ENCODE assay signal across 17 mouse cellular contexts in the genomic region with DNA sequence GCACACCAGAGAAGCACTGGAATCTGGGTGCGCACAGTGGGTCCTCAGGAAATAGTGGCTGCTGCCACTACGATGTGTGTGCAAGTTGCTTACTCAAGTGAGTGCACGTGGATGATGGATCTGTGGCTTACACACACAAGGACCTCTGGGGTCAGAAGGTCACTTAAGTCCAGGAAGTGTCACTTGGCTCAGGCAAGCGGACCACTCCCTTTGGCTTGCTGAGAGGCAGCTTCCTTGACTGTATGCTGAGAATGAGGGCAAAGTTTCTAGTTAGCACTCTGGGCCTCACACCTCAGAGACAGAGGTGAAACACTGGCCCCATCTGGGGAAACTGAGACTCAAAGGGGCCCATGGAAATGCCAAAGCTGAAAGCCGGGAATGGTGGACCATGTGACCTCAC.
DNase-seq lines count a peak whose midpoint lies in the region; ATAC-seq and TF ChIP-seq lines count a peak whose summit lies in the region.
"Had no signal": no experiment of that assay in that cellular context is flagged by ENCODE, and none has a peak within 500 bp of the region (broad histone marks: within the 10 kb centered on the region; RNA-seq: fewer than 3 reads in every experiment).

No protein-coding gene starts in this region.

- no peaks in the 10 kb centered on the region for H3K9me3 ChIP-seq in kidney, embryonic 16.5 days (ENCODE audit: low read length)
- H3K9me3 ChIP-seq in intestine, embryonic 15.5 days = no peaks in the 10 kb centered on the region
- H3K9me3 ChIP-seq: embryonic facial prominence, embryonic 13.5 days; forebrain, embryonic 15.5 days; hindbrain, embryonic 15.5 days; limb, embryonic 15.5 days; liver, embryonic 15.5 days had no signal

- H3K27me3 ChIP-seq in kidney, adult 2 months (replicated peaks; ENCODE audit: control insufficient read depth, insufficient read depth, low read length) = no peaks in the 10 kb centered on the region
- no peaks in the 10 kb centered on the region for H3K27me3 ChIP-seq in kidney, embryonic 16.5 days (ENCODE audit: insufficient read depth, low read length)
- H3K27me3 ChIP-seq in intestine, embryonic 15.5 days (replicated peaks) = no peaks in the 10 kb centered on the region
- H3K27me3 ChIP-seq: embryonic facial prominence, embryonic 13.5 days; forebrain, embryonic 15.5 days; heart, embryonic 13.5 days; hindbrain, embryonic 15.5 days; limb, embryonic 15.5 days; liver, embryonic 15.5 days had no signal

- no peak overlapping the region for H3K4me2 ChIP-seq in kidney, embryonic 16.5 days (replicated peaks; ENCODE audit: low read depth, low read length)
- H3K4me2 ChIP-seq in intestine, embryonic 15.5 days (replicated peaks) = no peak overlapping the region
- H3K4me2 ChIP-seq: embryonic facial prominence, embryonic 13.5 days; forebrain, embryonic 15.5 days; heart, embryonic 13.5 days; hindbrain, embryonic 15.5 days; limb, embryonic 15.5 days; liver, embryonic 15.5 days had no signal

- H3K36me3 ChIP-seq in kidney, adult 2 months (ENCODE audit: control insufficient read depth, insufficient read depth, low read length) = no peaks in the 10 kb centered on the region
- no peaks in the 10 kb centered on the region for H3K36me3 ChIP-seq in kidney, embryonic 16.5 days (ENCODE audit: insufficient read depth, low read length)
- no peaks in the 10 kb centered on the region for H3K36me3 ChIP-seq in intestine, embryonic 15.5 days
- H3K36me3 ChIP-seq: embryonic facial prominence, embryonic 13.5 days; forebrain, embryonic 15.5 days; heart, embryonic 13.5 days; hindbrain, embryonic 15.5 days; limb, embryonic 15.5 days; liver, embryonic 15.5 days had no signal

- H3K4me1 ChIP-seq in kidney, adult 2 months (ENCODE audit: control insufficient read depth, insufficient read depth, low read length) = peaks cover 14% of the 10 kb centered on the region
- H3K4me1 ChIP-seq in kidney, embryonic 16.5 days (ENCODE audit: insufficient read depth, low read length) = peaks cover 27% of the 10 kb centered on the region
- peaks cover 40% of the 10 kb centered on the region for H3K4me1 ChIP-seq in brown adipose tissue, adult 24 weeks (ENCODE audit: control insufficient read depth, insufficient read depth, insufficient read length, low read length)
- peaks cover 41% of the 10 kb centered on the region for H3K4me1 ChIP-seq in intestine, embryonic 15.5 days (replicated peaks)

- no peak overlapping the region for H3K27ac ChIP-seq in kidney, adult 2 months (ENCODE audit: insufficient read depth, low read depth, low read length)
- no peak overlapping the region for H3K27ac ChIP-seq in kidney, embryonic 16.5 days (ENCODE audit: low read length)
- H3K27ac ChIP-seq in brown adipose tissue, adult 24 weeks (replicated peaks; ENCODE audit: low read depth, low read length) = peak overlapping the region; percentile 40
- H3K27ac ChIP-seq in intestine, embryonic 15.5 days = 0 out of 2 replicates have a peak overlapping the region, but pooled peaks have one; percentile 1
- H3K27ac ChIP-seq: heart, embryonic 13.5 days; limb, embryonic 15.5 days; liver, embryonic 15.5 days had no signal

- no peak overlapping the region for H3K4me3 ChIP-seq in kidney, adult 2 months (ENCODE audit: insufficient read depth, low read depth, low read length)
- no peak overlapping the region for H3K4me3 ChIP-seq in kidney, embryonic 16.5 days (ENCODE audit: low read length)
- no peak overlapping the region for H3K4me3 ChIP-seq in brown adipose tissue, adult 24 weeks (ENCODE audit: insufficient read depth, low read depth, low read length)
- no peak overlapping the region for H3K4me3 ChIP-seq in intestine, embryonic 15.5 days (replicated peaks)
- H3K4me3 ChIP-seq: embryonic facial prominence, embryonic 13.5 days; forebrain, embryonic 15.5 days; heart, embryonic 13.5 days; hindbrain, embryonic 15.5 days; limb, embryonic 15.5 days; liver, embryonic 15.5 days had no signal

- TF ChIP-seq POLR2A in kidney, adult 2 months (IDR thresholded peaks at IDR 0.05; ENCODE audit: low read depth, low read length) = no peak

- H3K9ac ChIP-seq in kidney, embryonic 16.5 days (replicated peaks; ENCODE audit: low read length) = no peak overlapping the region
- no peak overlapping the region for H3K9ac ChIP-seq in intestine, embryonic 15.5 days
- H3K9ac ChIP-seq: embryonic facial prominence, embryonic 13.5 days; forebrain, embryonic 15.5 days; heart, embryonic 13.5 days; hindbrain, embryonic 15.5 days; limb, embryonic 15.5 days; liver, embryonic 15.5 days had no signal

- ATAC-seq in kidney, embryonic 16.5 days (ENCODE audit: low FRiP score, low TSS enrichment) = no peak
- ATAC-seq in intestine, embryonic 15.5 days = peak; percentile 47
- ATAC-seq: forebrain, embryonic 15.5 days had no signal

- WGBS in kidney, adult 2 months = 62% methylated on average over 5 of the region's 5 CpGs
- 61% methylated on average over 5 of the region's 5 CpGs for WGBS in kidney, embryonic 16.5 days
- 59% methylated on average over 5 of the region's 5 CpGs for WGBS in intestine, embryonic 15.5 days

- DNase-seq in kidney, adult 2 months = peak; percentile 83
- peak; percentile 62 to 66 for DNase-seq in kidney, postnatal 36 days
- DNase-seq in layer of hippocampus, adult 11-12 months (ENCODE audit: low spot score) = no peak
- no peak for DNase-seq in T-cell, adult 2 months (ENCODE audit: low spot score)
- DNase-seq: adrenal gland, postnatal 10 days; gastrocnemius, postnatal 36 days; retina, postnatal 1 day; right cerebral cortex, postnatal 4 days had no signal

- no peak for TF ChIP-seq CTCF in kidney, adult 2 months (conservative IDR thresholded peaks at IDR 0.05; ENCODE audit: insufficient read depth, insufficient read length, low read depth, low read length)

Comparison
In these comparisons a context has a peak if more than half of its experiments do, and no peak if none do; other contexts are left out.
1. DNase-seq: peak in kidney, adult 2 months (single experiment) and kidney, postnatal 36 days (2 of 2); none in layer of hippocampus, adult 11-12 months (single experiment) and T-cell, adult 2 months (single experiment).
2. H3K27ac ChIP-seq: peak in brown adipose tissue, adult 24 weeks (single experiment) and intestine, embryonic 15.5 days (single experiment); none in kidney, adult 2 months (single experiment) and kidney, embryonic 16.5 days (single experiment).